Mouse (Mus musculus) frontal cortex, adult 2 months (tissue): ENCODE data around the gene Madd. TPM values are rescaled to one million over a fixed set of nuclear protein-coding genes. Genes with fewer than 3 reads are reported as not detected.

Source experiments
- DNase-seq, 2 experiments: peaks; one replicate each; pipeline ENCODE4 v3.0.0; 2022; ENCODE audit warnings: low spot score in 1 of 2; ENCODE audit errors: extremely low spot score in 1 of 2
- polyA plus RNA-seq: library from polyadenylated mRNA; depleted of rRNA; stranded (reverse); fragments of >200 nt; gene quantifications from 2 replicates; pipeline ENCODE4 v1.2.3, GENCODE M21; 2012; rRNA removed

The Madd gene
- polyA plus RNA-seq, 1 experiment = 155 TPM

DNA sequence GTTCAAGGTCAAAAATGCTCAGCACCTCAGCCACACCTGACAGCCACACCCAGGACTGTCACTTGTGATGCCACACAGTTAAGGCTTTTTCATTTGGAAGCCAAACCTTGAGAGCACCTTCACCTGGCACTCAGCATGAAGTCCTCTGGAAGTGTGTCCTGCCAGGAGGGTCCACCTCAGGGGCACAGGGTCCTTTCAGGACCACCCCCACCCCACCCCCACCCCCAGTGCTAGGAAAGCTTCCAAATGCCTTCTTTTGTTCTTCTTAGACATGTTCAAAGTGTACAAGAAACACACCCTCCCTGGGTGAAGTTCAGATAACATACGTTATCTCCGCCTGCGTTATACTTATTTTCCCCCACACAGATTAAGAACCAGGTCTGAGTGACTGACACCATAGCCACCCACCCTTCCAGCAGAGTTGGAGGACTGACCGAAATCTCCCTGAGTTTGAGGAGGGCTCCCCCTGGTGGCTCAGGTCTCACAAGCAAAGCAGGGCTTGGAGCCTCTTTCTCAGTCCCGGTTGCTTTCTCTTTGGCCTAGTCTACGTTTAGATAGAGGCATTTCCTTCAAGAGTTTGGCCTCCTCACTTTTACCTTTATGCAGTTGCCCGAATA, 82.4 kb downstream of the Madd start:
- peak; percentile 64 to 97 for DNase-seq

DNA sequence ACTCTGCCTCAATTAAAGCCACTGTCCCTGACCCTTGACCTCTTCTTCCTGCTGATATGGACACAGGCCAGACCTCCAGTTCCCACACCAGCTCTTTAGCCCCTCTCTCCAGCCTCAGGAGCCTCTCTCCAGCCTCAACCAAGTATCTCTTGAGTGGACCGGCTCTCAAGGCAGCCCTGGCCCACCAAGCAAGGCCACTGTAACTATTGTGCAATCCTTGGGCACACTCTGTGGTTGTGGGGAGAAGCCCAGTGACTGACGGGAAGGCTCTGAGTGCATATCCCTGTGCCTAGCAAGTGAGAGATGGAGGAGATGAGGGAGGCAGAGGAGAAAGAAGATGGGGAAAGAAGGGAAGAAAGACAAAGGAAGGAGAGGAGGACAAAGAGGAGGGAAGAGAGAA, 85.5 kb downstream of the Madd start:
- no peak for DNase-seq

- no peak for DNase-seq
These were observed 86.6 kb downstream of the Madd start for GRCm38 (mm10) chr2:91097015-91097414.

DNA sequence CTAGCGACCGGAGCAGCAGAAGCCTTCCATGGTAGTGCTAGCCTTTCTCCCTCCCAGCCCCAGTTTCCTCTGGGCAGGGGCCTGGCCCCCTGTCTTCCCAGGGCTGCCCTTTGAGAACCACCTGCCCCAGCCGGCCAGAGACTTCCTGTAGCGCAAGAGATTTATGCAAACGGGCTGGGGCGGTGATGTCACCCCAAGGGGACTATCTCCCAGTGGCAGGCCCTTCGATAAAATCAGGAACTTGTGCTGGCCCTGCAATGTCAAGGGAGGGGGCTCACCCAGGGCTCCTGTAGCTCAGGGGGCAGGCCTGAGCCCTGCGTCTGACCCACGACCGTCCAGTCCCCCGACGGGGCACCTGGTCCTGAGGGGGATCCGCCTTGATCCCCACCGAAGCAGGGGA, 87.1 kb downstream of the Madd start:
- no peak for DNase-seq

DNA sequence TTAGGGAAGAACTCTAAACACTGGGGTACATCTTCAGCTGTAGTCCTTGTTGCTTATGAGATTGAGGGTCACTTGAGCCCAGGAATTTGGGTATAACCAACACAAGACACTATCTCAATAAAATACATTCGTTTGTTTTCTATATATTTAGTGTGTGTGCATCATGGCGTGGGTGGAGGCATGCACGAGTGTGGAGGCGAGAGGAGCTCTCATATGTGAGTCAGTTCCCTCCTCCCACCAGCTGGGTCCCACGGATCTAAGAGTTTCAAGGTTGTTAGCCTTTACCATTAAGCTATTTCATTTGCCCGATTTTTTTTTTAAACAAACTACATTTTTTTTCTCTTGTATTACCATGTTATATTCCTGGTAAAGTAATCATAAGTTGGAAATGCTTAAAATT, 92.8 kb downstream of the Madd start:
- peak in 1 of 2 experiments; percentile 68 for DNase-seq

GRCm38 (mm10) chr2:91090208-91090607, 93.4 kb downstream of the Madd start:
- DNase-seq = peak in 1 of 2 experiments; percentile 58

DNA sequence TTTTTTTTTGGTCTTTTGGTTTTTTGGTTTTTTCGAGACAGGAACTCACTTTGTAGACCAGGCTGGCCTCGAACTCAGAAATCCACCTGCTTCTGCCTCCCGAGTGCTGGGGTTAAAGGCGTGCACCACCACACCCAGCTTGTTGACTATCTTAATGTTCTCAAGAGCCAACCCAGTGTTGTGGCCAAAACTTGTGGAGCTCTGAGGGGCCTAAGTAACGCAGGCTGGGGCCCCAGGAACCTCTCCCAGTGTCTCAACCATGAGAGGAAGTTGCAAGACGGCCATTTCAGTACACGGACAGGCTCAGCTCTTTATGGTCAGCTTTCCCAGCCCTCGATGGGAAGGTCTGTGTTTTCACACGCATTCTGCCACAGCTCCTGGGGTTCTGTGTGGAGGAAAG, 94.7 kb downstream of the Madd start:
- no peak for DNase-seq

DNA sequence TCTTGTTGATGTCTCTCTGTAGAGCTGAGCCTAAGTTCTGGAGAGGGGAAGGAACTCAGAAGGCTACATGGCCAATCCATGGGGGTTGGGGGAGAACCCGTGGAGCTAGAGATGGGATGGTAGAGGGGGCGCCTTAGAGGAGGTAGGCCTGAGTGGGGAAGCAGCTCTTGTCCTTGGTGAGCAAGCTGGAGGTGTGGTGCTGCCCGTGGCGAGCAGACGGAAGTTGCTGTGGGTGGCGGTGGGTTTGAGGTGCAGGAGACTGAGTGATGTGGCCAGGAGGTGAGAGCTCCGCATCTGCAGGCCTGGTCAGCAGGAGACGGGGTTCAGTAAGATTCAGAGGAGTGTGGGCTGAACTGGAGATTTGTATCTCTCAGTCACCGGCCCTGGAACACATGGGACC, 96.2 kb downstream of the Madd start:
- no peak for DNase-seq

Other genes starting within 250 kb of the Madd start
- 107 and 127 TPM in 2 replicates for gene Celf1, start 243.5 kb downstream of the Madd start, polyA plus RNA-seq
- 1.1 and 1.7 TPM in 2 replicates for gene Rapsn, start 148.2 kb downstream of the Madd start, polyA plus RNA-seq
- 183 and 195 TPM in 2 replicates for gene Psmc3, start 129.8 kb downstream of the Madd start, polyA plus RNA-seq
- gene Slc39a13, start 113.4 kb downstream of the Madd start, polyA plus RNA-seq = 53.8 and 54.3 TPM in 2 replicates
- 9.7 and 12.0 TPM in 2 replicates for gene Spi1, start 101.4 kb downstream of the Madd start, polyA plus RNA-seq
- 0.30 and 0.61 TPM in 2 replicates for gene Mybpc3, start 65.7 kb downstream of the Madd start, polyA plus RNA-seq
- gene Nr1h3, start 19.0 kb upstream of the Madd start, polyA plus RNA-seq = 7.4 and 8.8 TPM in 2 replicates
- 30.4 and 35.6 TPM in 2 replicates for gene Acp2, start 19.0 kb upstream of the Madd start, polyA plus RNA-seq
- gene Ddb2, start 53.1 kb upstream of the Madd start, polyA plus RNA-seq = 37.8 and 39.2 TPM in 2 replicates
- 70.8 and 81.0 TPM in 2 replicates for gene Pacsin3, start 72.1 kb upstream of the Madd start, polyA plus RNA-seq
- gene Arfgap2, start 81.1 kb upstream of the Madd start, polyA plus RNA-seq = 39.1 and 42.0 TPM in 2 replicates